Mouse (Mus musculus): ENCODE measurements around the gene Elovl3. TPM values are rescaled to one million over a fixed set of nuclear protein-coding genes. Genes with fewer than 3 reads are reported as not detected.

Gene Elovl3
- polyA plus RNA-seq (2015; fragmentation: Illumina TruSeq; extraction: RNeasy Lipid Tissue Mini Kit (QIAGEN cat#74804); ENCODE audit: low read depth, low replicate concordance): not detected

GRCm38 (mm10) chr19:46131694-46132525 lies at the start of gene Elovl3:
Gene Elovl3 (plus strand): TSS chr19:46131897.

GRCm38 (mm10) chr19:46147511-46148371 lies 16.0 kb downstream of the Elovl3 start, which contains the start of gene Pitx3:
Gene Pitx3 (minus strand): TSS chr19:46148326.

GRCm38 (mm10) chr19:46152127-46152803 lies 20.6 kb downstream of the Elovl3 start, which contains the start of gene Gbf1:
Gene Gbf1 (plus strand): TSS chr19:46152509.

Other genes with a start within 250 kb of the Elovl3 start
- gene Armh3, start 133.4 kb upstream of the Elovl3 start, polyA plus RNA-seq (2015; fragmentation: Illumina TruSeq; extraction: RNeasy Lipid Tissue Mini Kit (QIAGEN cat#74804); ENCODE audit: low read depth, low replicate concordance): 15.0 TPM
- 7.0 TPM for gene Hps6, start 128.4 kb upstream of the Elovl3 start, polyA plus RNA-seq (2015; fragmentation: Illumina TruSeq; extraction: RNeasy Lipid Tissue Mini Kit (QIAGEN cat#74804); ENCODE audit: low read depth, low replicate concordance)
- 10.1 TPM for gene Pprc1, start 87.0 kb upstream of the Elovl3 start, polyA plus RNA-seq (2015; fragmentation: Illumina TruSeq; extraction: RNeasy Lipid Tissue Mini Kit (QIAGEN cat#74804); ENCODE audit: low read depth, low replicate concordance)
- gene Ldb1, start 86.7 kb upstream of the Elovl3 start, polyA plus RNA-seq (2015; fragmentation: Illumina TruSeq; extraction: RNeasy Lipid Tissue Mini Kit (QIAGEN cat#74804); ENCODE audit: low read depth, low replicate concordance): 112 TPM
- 36.4 TPM for gene Nolc1, start 56.0 kb upstream of the Elovl3 start, polyA plus RNA-seq (2015; fragmentation: Illumina TruSeq; extraction: RNeasy Lipid Tissue Mini Kit (QIAGEN cat#74804); ENCODE audit: low read depth, low replicate concordance)
- gene Pitx3, start 16.4 kb downstream of the Elovl3 start, polyA plus RNA-seq (2015; fragmentation: Illumina TruSeq; extraction: RNeasy Lipid Tissue Mini Kit (QIAGEN cat#74804); ENCODE audit: low read depth, low replicate concordance): not detected
- gene Gbf1, start 20.6 kb downstream of the Elovl3 start, polyA plus RNA-seq (2015; fragmentation: Illumina TruSeq; extraction: RNeasy Lipid Tissue Mini Kit (QIAGEN cat#74804); ENCODE audit: low read depth, low replicate concordance): 42.6 TPM
- 2.1 TPM for gene Nfkb2, start 172.4 kb downstream of the Elovl3 start, polyA plus RNA-seq (2015; fragmentation: Illumina TruSeq; extraction: RNeasy Lipid Tissue Mini Kit (QIAGEN cat#74804); ENCODE audit: low read depth, low replicate concordance)
- 474 TPM for gene Psd, start 195.3 kb downstream of the Elovl3 start, polyA plus RNA-seq (2015; fragmentation: Illumina TruSeq; extraction: RNeasy Lipid Tissue Mini Kit (QIAGEN cat#74804); ENCODE audit: low read depth, low replicate concordance)
- gene Fbxl15, start 196.3 kb downstream of the Elovl3 start, polyA plus RNA-seq (2015; fragmentation: Illumina TruSeq; extraction: RNeasy Lipid Tissue Mini Kit (QIAGEN cat#74804); ENCODE audit: low read depth, low replicate concordance): 28.6 TPM
- 309 TPM for gene Cuedc2, start 206.8 kb downstream of the Elovl3 start, polyA plus RNA-seq (2015; fragmentation: Illumina TruSeq; extraction: RNeasy Lipid Tissue Mini Kit (QIAGEN cat#74804); ENCODE audit: low read depth, low replicate concordance)
- 17.5 TPM for gene Mfsd13a, start 209.2 kb downstream of the Elovl3 start, polyA plus RNA-seq (2015; fragmentation: Illumina TruSeq; extraction: RNeasy Lipid Tissue Mini Kit (QIAGEN cat#74804); ENCODE audit: low read depth, low replicate concordance)
- 1.7 TPM for gene 2310034G01Rik, start 218.4 kb downstream of the Elovl3 start, polyA plus RNA-seq (2015; fragmentation: Illumina TruSeq; extraction: RNeasy Lipid Tissue Mini Kit (QIAGEN cat#74804); ENCODE audit: low read depth, low replicate concordance)